Mouse (Mus musculus) erythroblast, embryonic 14.5 days (primary cell): ENCODE data around the gene Gm10799. TPM values are rescaled to one million over a fixed set of nuclear protein-coding genes. Genes with fewer than 3 reads are reported as not detected.
"Not testable (repeated sequence)": the region's sequence is repeated elsewhere in the genome, so short reads cannot be mapped to it uniquely, and the experiment has no call there.

Experiments used
- H3K27me3 ChIP-seq: 2 replicates; pipeline ENCODE4 v1.6.1; 2012; ENCODE audit warnings: inconsistent platforms; ENCODE audit not compliant: control insufficient read depth
- H3K36me3 ChIP-seq: 2 replicates; pipeline ENCODE4 v1.6.1; 2012; ENCODE audit warnings: mild to moderate bottlenecking, inconsistent platforms; ENCODE audit not compliant: control insufficient read depth
- H3K4me1 ChIP-seq: 2 replicates; pipeline ENCODE4 v1.6.1; 2012; ENCODE audit warnings: inconsistent platforms; ENCODE audit not compliant: control insufficient read depth
- H3K4me3 ChIP-seq: replicated peaks from 2 replicates; pipeline ENCODE3; 2012; ENCODE audit warnings: moderate library complexity, mild to moderate bottlenecking, inconsistent platforms
- H3K9me3 ChIP-seq: 2 replicates; pipeline ENCODE4 v1.6.1; 2012; ENCODE audit warnings: low read length, inconsistent platforms, mixed read lengths; ENCODE audit not compliant: control insufficient read depth
- GATA1 ChIP-seq: IDR thresholded peaks from 2 replicates; pipeline ENCODE4 v1.6.1; 2012; ENCODE audit warnings: low read length, inconsistent platforms, mixed read lengths
- TAL1 ChIP-seq: IDR thresholded peaks from 3 replicates; pipeline ENCODE4 v1.6.1; 2012; ENCODE audit warnings: low read length, inconsistent platforms, mixed read lengths
- polyA plus RNA-seq: library from polyadenylated mRNA; stranded (reverse); fragments of >175 nt; gene quantifications from 2 replicates; pipeline ENCODE4 v1.2.3, GENCODE M21; 2012

The Gm10799 gene
- polyA plus RNA-seq, 1 experiment, result not detected

- peak; percentile 55 for TF ChIP-seq TAL1
- TF ChIP-seq GATA1, result peak; percentile 82
- Histone ChIP-seq H3K36me3 (peaks cover 17% of the 10 kb centered on the region), H3K4me1 (peaks cover 51% of the 10 kb centered on the region), H3K4me3 (peak overlapping the region; percentile 36)
- not testable (repeated sequence) for H3K9me3 ChIP-seq, H3K27me3 ChIP-seq
Measured at GRCm38 (mm10) chr2:104078285-104078684, 9.9 kb upstream of the Gm10799 start.

- peaks cover 8% of the 10 kb centered on the region for H3K9me3 ChIP-seq
- no peaks in the 10 kb centered on the region for H3K27me3 ChIP-seq
- peak within 1 kb of the TSS; percentile 69 for H3K4me3 ChIP-seq
- peaks cover 14% of the 10 kb centered on the region for H3K36me3 ChIP-seq
- peaks cover 52% of the 10 kb centered on the region for H3K4me1 ChIP-seq
- no peak for TF ChIP-seq TAL1
- TF ChIP-seq GATA1, result no peak
Measured at GRCm38 (mm10) chr2:104069704-104070185, 1.4 kb upstream of the Gm10799 start, which contains the start of gene Cd59b. TSS of gene Cd59b (plus strand) at chr2:104069849.

GRCm38 (mm10) chr2:104065526-104065925 lies 2.8 kb downstream of the Gm10799 start, which contains the start of gene Gm10912:
TSS of gene Gm10912 (plus strand) at chr2:104065826.
- not testable (repeated sequence) for H3K9me3 ChIP-seq, H3K27me3 ChIP-seq, H3K4me3 ChIP-seq
- peaks cover 43% of the 10 kb centered on the region for H3K36me3 ChIP-seq
- H3K4me1 ChIP-seq, result peaks cover 59% of the 10 kb centered on the region

GRCm38 (mm10) chr2:104064152-104064551 lies 4.2 kb downstream of the Gm10799 start:
- TF ChIP-seq TAL1 (no peak), GATA1 (no peak)
- Histone ChIP-seq H3K4me3 (no peak overlapping the region), H3K9me3 (peaks cover 5% of the 10 kb centered on the region), H3K36me3 (peaks cover 56% of the 10 kb centered on the region), H3K27me3 (no peaks in the 10 kb centered on the region), H3K4me1 (peaks cover 46% of the 10 kb centered on the region)

GRCm38 (mm10) chr2:104062665-104063064 lies 5.7 kb downstream of the Gm10799 start:
- Histone ChIP-seq H3K27me3 (no peaks in the 10 kb centered on the region), H3K36me3 (peaks cover 67% of the 10 kb centered on the region)
- TF ChIP-seq TAL1, result no peak
- no peak for TF ChIP-seq GATA1

GRCm38 (mm10) chr2:104060996-104061395 lies 7.4 kb downstream of the Gm10799 start:
- peaks cover 81% of the 10 kb centered on the region for H3K36me3 ChIP-seq
- H3K27me3 ChIP-seq, result no peaks in the 10 kb centered on the region
- H3K9me3 ChIP-seq, result peaks cover 5% of the 10 kb centered on the region
- H3K4me1 ChIP-seq, result peaks cover 20% of the 10 kb centered on the region
- no peak for TF ChIP-seq GATA1
- TF ChIP-seq TAL1, result no peak
- H3K4me3 ChIP-seq, result no peak overlapping the region

More at GRCm38 (mm10) chr2:104062665-104063064, 5.7 kb downstream of the Gm10799 start:
- H3K4me3 ChIP-seq, result no peak overlapping the region
- H3K4me1 ChIP-seq, result peaks cover 36% of the 10 kb centered on the region
- peaks cover 5% of the 10 kb centered on the region for H3K9me3 ChIP-seq

GRCm38 (mm10) chr2:104059786-104060185 lies 8.6 kb downstream of the Gm10799 start:
- Histone ChIP-seq H3K9me3 (peaks cover 5% of the 10 kb centered on the region), H3K4me1 (peaks cover 13% of the 10 kb centered on the region), H3K4me3 (no peak overlapping the region), H3K36me3 (peaks cover 93% of the 10 kb centered on the region), H3K27me3 (no peaks in the 10 kb centered on the region)
- TF ChIP-seq TAL1 (no peak), GATA1 (no peak)

GRCm38 (mm10) chr2:104058954-104059353 lies 9.4 kb downstream of the Gm10799 start:
- no peaks in the 10 kb centered on the region for H3K27me3 ChIP-seq
- TF ChIP-seq TAL1, result no peak
- TF ChIP-seq GATA1, result no peak
- peaks cover 97% of the 10 kb centered on the region for H3K36me3 ChIP-seq

GRCm38 (mm10) chr2:104058381-104058780 lies 10.0 kb downstream of the Gm10799 start:
- no peaks in the 10 kb centered on the region for H3K9me3 ChIP-seq
- H3K4me1 ChIP-seq, result peaks cover 2% of the 10 kb centered on the region
- no peaks in the 10 kb centered on the region for H3K27me3 ChIP-seq
- TF ChIP-seq GATA1 (no peak), TAL1 (no peak)
- peaks cover 97% of the 10 kb centered on the region for H3K36me3 ChIP-seq
- no peak overlapping the region for H3K4me3 ChIP-seq

More at GRCm38 (mm10) chr2:104058954-104059353, 9.4 kb downstream of the Gm10799 start:
- Histone ChIP-seq H3K4me3 (no peak overlapping the region), H3K4me1 (peaks cover 5% of the 10 kb centered on the region), H3K9me3 (peaks cover 1% of the 10 kb centered on the region)

GRCm38 (mm10) chr2:104044479-104045080 lies 23.8 kb downstream of the Gm10799 start:
- Histone ChIP-seq H3K27me3 (no peaks in the 10 kb centered on the region), H3K4me1 (peaks cover 26% of the 10 kb centered on the region), H3K9me3 (no peaks in the 10 kb centered on the region), H3K4me3 (no peak overlapping the region), H3K36me3 (peaks cover 93% of the 10 kb centered on the region)
- no peak for TF ChIP-seq GATA1
- TF ChIP-seq TAL1, result no peak
